13 mouse cellular contexts compared by ENCODE assay signal in the genomic region with DNA sequence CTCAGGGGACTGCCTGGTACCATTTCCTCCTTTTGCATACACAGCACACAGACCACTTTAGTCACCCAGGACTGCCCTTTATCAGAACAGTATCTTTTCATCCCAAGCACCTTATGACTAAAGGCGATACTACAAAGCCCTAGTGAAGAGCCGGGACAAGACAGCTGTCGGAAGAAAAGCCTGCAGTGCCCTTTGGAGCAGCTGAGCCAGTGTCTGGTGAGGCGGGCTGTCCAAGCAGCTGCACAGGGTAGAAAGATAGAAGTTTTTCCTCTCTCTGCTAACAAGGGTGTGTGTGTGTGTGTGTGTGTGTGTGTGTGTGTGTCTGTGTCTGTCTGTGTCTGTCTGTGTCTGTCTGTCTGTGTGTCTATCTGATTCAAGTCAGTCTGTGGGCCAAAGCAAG.
DNase-seq lines count a peak whose midpoint lies in the region; ATAC-seq and TF ChIP-seq lines count a peak whose summit lies in the region.
"Had no signal": no experiment of that assay in that cellular context is flagged by ENCODE, and none has a peak within 500 bp of the region (broad histone marks: within the 10 kb centered on the region; RNA-seq: fewer than 3 reads in every experiment).

No protein-coding gene starts in this region.

- TF ChIP-seq CTCF in lung, postnatal 0 days (IDR thresholded peaks at IDR 0.05): no peak

- H3K4me1 ChIP-seq in heart, embryonic 12.5 days (replicated peaks): peaks cover 78% of the 10 kb centered on the region
- peaks cover 47% of the 10 kb centered on the region for H3K4me1 ChIP-seq in embryonic facial prominence, embryonic 15.5 days
- H3K4me1 ChIP-seq in limb, embryonic 13.5 days: peaks cover 64% of the 10 kb centered on the region
- H3K4me1 ChIP-seq in lung, postnatal 0 days (ENCODE audit: insufficient read depth, low read depth, low read length): peaks cover 2% of the 10 kb centered on the region; the same call in 1 of the 2 replicates

- DNase-seq in heart, adult 18-20 months: no peak
- DNase-seq in neural tube, embryonic 10.5 days (ENCODE audit: extremely low spot score, low spot score): peak; percentile 42
- DNase-seq in lung, postnatal 10 days: no peak
- no peak for DNase-seq in lung, postnatal 0 days (ENCODE audit: low spot score)
- DNase-seq in thymus, postnatal 4 days: no peak
- DNase-seq: adrenal gland, postnatal 25 days; cerebellum, adult 11-12 months; layer of hippocampus, postnatal 36 days had no signal

- H3K4me3 ChIP-seq in heart, embryonic 12.5 days: no peak overlapping the region
- no peak overlapping the region for H3K4me3 ChIP-seq in embryonic facial prominence, embryonic 15.5 days (replicated peaks)
- no peak overlapping the region for H3K4me3 ChIP-seq in limb, embryonic 13.5 days
- H3K4me3 ChIP-seq in lung, postnatal 0 days (ENCODE audit: low read depth, low read length): no peak overlapping the region

- H3K4me2 ChIP-seq in heart, embryonic 12.5 days: peak overlapping the region; percentile 37
- H3K4me2 ChIP-seq in embryonic facial prominence, embryonic 15.5 days (replicated peaks): no peak overlapping the region
- H3K4me2 ChIP-seq in limb, embryonic 13.5 days (replicated peaks): no peak overlapping the region
- H3K4me2 ChIP-seq in lung, postnatal 0 days (replicated peaks; ENCODE audit: low read depth, low read length): no peak overlapping the region

- H3K9me3 ChIP-seq in heart, embryonic 12.5 days (replicated peaks): no peaks in the 10 kb centered on the region
- no peaks in the 10 kb centered on the region for H3K9me3 ChIP-seq in embryonic facial prominence, embryonic 15.5 days (replicated peaks)
- no peaks in the 10 kb centered on the region for H3K9me3 ChIP-seq in limb, embryonic 13.5 days
- no peaks in the 10 kb centered on the region for H3K9me3 ChIP-seq in lung, postnatal 0 days (ENCODE audit: low read length)

- 38% methylated on average over 4 of the region's 4 CpGs for WGBS in heart, embryonic 12.5 days
- WGBS in embryonic facial prominence, embryonic 15.5 days: 58% methylated on average over 4 of the region's 4 CpGs
- 59% methylated on average over 4 of the region's 4 CpGs for WGBS in limb, embryonic 13.5 days
- WGBS in lung, postnatal 0 days: 53% methylated on average over 4 of the region's 4 CpGs

- TF ChIP-seq EP300 in lung, postnatal 0 days (IDR thresholded peaks at IDR 0.05): no peak

- no peaks in the 10 kb centered on the region for H3K36me3 ChIP-seq in heart, embryonic 12.5 days
- H3K36me3 ChIP-seq in embryonic facial prominence, embryonic 15.5 days: no peaks in the 10 kb centered on the region
- H3K36me3 ChIP-seq in limb, embryonic 13.5 days: no peaks in the 10 kb centered on the region
- H3K36me3 ChIP-seq in lung, postnatal 0 days (ENCODE audit: insufficient read depth, low read length): no peaks in the 10 kb centered on the region

- no peak for ATAC-seq in heart, embryonic 12.5 days (ENCODE audit: insufficient number of reproducible peaks, low FRiP score)
- ATAC-seq in embryonic facial prominence, embryonic 15.5 days (ENCODE audit: insufficient number of reproducible peaks, low FRiP score, low TSS enrichment, low read depth): no peak
- 0 out of 2 replicates have a peak, but pooled peaks have one; percentile 18 for ATAC-seq in limb, embryonic 13.5 days (ENCODE audit: low FRiP score, low read depth)
- ATAC-seq in lung, postnatal 0 days: no peak

- peak overlapping the region; percentile 23; the same call in 1 of the 2 replicates for H3K9ac ChIP-seq in heart, embryonic 12.5 days
- H3K9ac ChIP-seq in embryonic facial prominence, embryonic 15.5 days: no peak overlapping the region
- H3K9ac ChIP-seq in limb, embryonic 13.5 days: no peak overlapping the region; the same call in 1 of the 2 replicates
- no peak overlapping the region for H3K9ac ChIP-seq in lung, postnatal 0 days (replicated peaks; ENCODE audit: low read depth)

- no peaks in the 10 kb centered on the region for H3K27me3 ChIP-seq in heart, embryonic 12.5 days (replicated peaks)
- H3K27me3 ChIP-seq in embryonic facial prominence, embryonic 15.5 days: no peaks in the 10 kb centered on the region
- H3K27me3 ChIP-seq in limb, embryonic 13.5 days: 0 out of 2 replicates have a peak, but pooled peaks cover 3% of the 10 kb centered on the region
- H3K27me3 ChIP-seq in lung, postnatal 0 days (replicated peaks; ENCODE audit: insufficient read depth, low read length): no peaks in the 10 kb centered on the region

- H3K27ac ChIP-seq in heart, embryonic 12.5 days (ENCODE audit: poor library complexity, severe bottlenecking): peak overlapping the region; percentile 76
- peak overlapping the region; percentile 34; the same call in 1 of the 2 replicates for H3K27ac ChIP-seq in embryonic facial prominence, embryonic 15.5 days (replicated peaks)
- H3K27ac ChIP-seq in limb, embryonic 13.5 days: no peak overlapping the region; the same call in 1 of the 2 replicates
- H3K27ac ChIP-seq in lung, postnatal 0 days (ENCODE audit: low read length): no peak overlapping the region
- H3K27ac ChIP-seq: kidney, postnatal 0 days; stomach, postnatal 0 days had no signal

Comparison
In these comparisons a context has a peak if more than half of its experiments do, and no peak if none do; other contexts are left out.
1. H3K27ac ChIP-seq: peak in heart, embryonic 12.5 days (single experiment) and embryonic facial prominence, embryonic 15.5 days (single experiment); none in limb, embryonic 13.5 days (single experiment) and lung, postnatal 0 days (single experiment).